Mouse (Mus musculus) c-Kit-positive CD71-negative TER-119-negative erythroid progenitor cells, embryonic 14.5 days (primary cell): ENCODE data around the gene Myo3b.

ENCODE experiments used
- DNase-seq: peaks from one replicate; pipeline ENCODE4 v3.0.0-alpha.2; 2013; ENCODE audit warnings: low read depth

Gene Myo3b

GRCm38 (mm10) chr2:70352435-70353165 lies 313.7 kb downstream of the Myo3b start:
- DNase-seq = no peak

- no peak for DNase-seq
These were observed 315.1 kb downstream of the Myo3b start for GRCm38 (mm10) chr2:70354056-70354455.

GRCm38 (mm10) chr2:70355026-70355425 lies 316.1 kb downstream of the Myo3b start:
- no peak for DNase-seq

- DNase-seq = no peak
These were observed 330.5 kb downstream of the Myo3b start for GRCm38 (mm10) chr2:70369421-70369820.

- no peak for DNase-seq
These were observed 340.4 kb downstream of the Myo3b start for GRCm38 (mm10) chr2:70379341-70379740.

- DNase-seq = no peak
These were observed 341.0 kb downstream of the Myo3b start for GRCm38 (mm10) chr2:70379939-70380338.

- no peak for DNase-seq
These were observed 349.7 kb downstream of the Myo3b start for GRCm38 (mm10) chr2:70388645-70389044.

GRCm38 (mm10) chr2:70389162-70389561 lies 350.2 kb downstream of the Myo3b start:
- DNase-seq = no peak

GRCm38 (mm10) chr2:70397734-70398276 lies 358.9 kb downstream of the Myo3b start:
- DNase-seq = no peak

- no peak for DNase-seq
These were observed 360.7 kb downstream of the Myo3b start for GRCm38 (mm10) chr2:70399441-70400115.

- no peak for DNase-seq
These were observed 361.4 kb downstream of the Myo3b start for GRCm38 (mm10) chr2:70400321-70400720.

- DNase-seq = no peak
These were observed 365.4 kb downstream of the Myo3b start for GRCm38 (mm10) chr2:70404301-70404700.

- no peak for DNase-seq
These were observed 367.9 kb downstream of the Myo3b start for GRCm38 (mm10) chr2:70406846-70407245.

- no peak for DNase-seq
These were observed 368.8 kb downstream of the Myo3b start for GRCm38 (mm10) chr2:70407729-70408128.

GRCm38 (mm10) chr2:70410298-70410885 lies 371.5 kb downstream of the Myo3b start:
- no peak for DNase-seq

- no peak for DNase-seq
These were observed 373.4 kb downstream of the Myo3b start for GRCm38 (mm10) chr2:70412315-70412714.

GRCm38 (mm10) chr2:70414386-70414785 lies 375.5 kb downstream of the Myo3b start:
- DNase-seq = no peak

- DNase-seq = no peak
These were observed 376.6 kb downstream of the Myo3b start for GRCm38 (mm10) chr2:70415521-70415920.

GRCm38 (mm10) chr2:70419336-70419735 lies 380.4 kb downstream of the Myo3b start:
- DNase-seq = no peak

GRCm38 (mm10) chr2:70421144-70421874 lies 382.4 kb downstream of the Myo3b start:
- no peak for DNase-seq

- DNase-seq = no peak
These were observed 386.7 kb downstream of the Myo3b start for GRCm38 (mm10) chr2:70425611-70426010.

- no peak for DNase-seq
These were observed 404.1 kb downstream of the Myo3b start for GRCm38 (mm10) chr2:70443035-70443434.
